Mouse (Mus musculus) forebrain, postnatal 0 days (tissue): ENCODE measurements around the gene Mrpl46. TPM values are rescaled to one million over a fixed set of nuclear protein-coding genes. Genes with fewer than 3 reads are reported as not detected.

Source experiments
- ATAC-seq: fragments of 200-750 bp; cut with Nextera tagmentation; 2 replicates; pipeline ENCODE4 v1.8.0; 2017; ENCODE audit warnings: mild to moderate bottlenecking, moderate library complexity
- DNase-seq: peaks from one replicate; pipeline ENCODE4 v3.0.0-alpha.2; 2015
- H3K27ac ChIP-seq: fragments of 300-500 bp; sonication (generic); 2 replicates; pipeline ENCODE4 v1.5.1; 2014; ENCODE audit warnings: low read depth, mild to moderate bottlenecking, antibody characterized with exemption, low read length, moderate library complexity, mixed read lengths
- H3K27me3 ChIP-seq: fragments of 300-500 bp; sonication (generic); 2 replicates; pipeline ENCODE4 v1.6.1; 2014; ENCODE audit warnings: mild to moderate bottlenecking, low read length, mixed read lengths; ENCODE audit not compliant: insufficient read depth
- H3K36me3 ChIP-seq: fragments of 300-500 bp; sonication (generic); 2 replicates; pipeline ENCODE4 v1.6.1; 2014; ENCODE audit warnings: mild to moderate bottlenecking, moderate library complexity; ENCODE audit not compliant: insufficient read depth
- H3K4me1 ChIP-seq: fragments of 300-500 bp; sonication (generic); 2 replicates; pipeline ENCODE4 v1.6.1; 2014; ENCODE audit warnings: antibody characterized with exemption; ENCODE audit not compliant: insufficient read depth
- H3K4me2 ChIP-seq: fragments of 300-500 bp; sonication (generic); 2 replicates; pipeline ENCODE4 v1.6.1; 2014; ENCODE audit warnings: low read depth, mild to moderate bottlenecking, moderate library complexity
- H3K4me3 ChIP-seq: fragments of 300-500 bp; sonication (generic); 2 replicates; pipeline ENCODE4 v1.5.1; 2014; ENCODE audit warnings: low read depth, low read length, mixed read lengths
- H3K9ac ChIP-seq: fragments of 300-500 bp; sonication (generic); 2 replicates; pipeline ENCODE4 v1.6.1; 2014; ENCODE audit warnings: mild to moderate bottlenecking
- H3K9me3 ChIP-seq: fragments of 300-500 bp; sonication (generic); 2 replicates; pipeline ENCODE4 v1.6.1; 2016; ENCODE audit warnings: low read length
- CTCF ChIP-seq: sonication (generic); IDR thresholded peaks from 2 replicates; pipeline ENCODE4 v1.5.1; 2016; ENCODE audit warnings: antibody characterized with exemption, control low read depth, low read depth
- WGBS: fragments of 180-500 bp; shearing (Covaris S2); extraction: QIAGEN DNeasy Blood & Tissue Kit; methylation state at CpG from one replicate; pipeline ENCODE4 v1.1.7; 2014; 5-methylcytosine and 5-hydroxymethylcytosine counted together
- polyA plus RNA-seq: library from polyadenylated mRNA; unstranded; fragments of >200 nt; fragmentation: Nextera tagmentation; extraction: Ambion mirVana; gene quantifications from 2 replicates; pipeline ENCODE4 v1.2.1, GENCODE M21; 2015
- total RNA-seq: library from RNA; depleted of rRNA; stranded (reverse); fragments of >200 nt; gene quantifications from 2 replicates; pipeline ENCODE4 v1.2.3, GENCODE M21; 2014

Gene Mrpl46
- total and polyA plus RNA-seq, 2 experiments from 2014 or later = 33.2 to 63.9 TPM

DNA sequence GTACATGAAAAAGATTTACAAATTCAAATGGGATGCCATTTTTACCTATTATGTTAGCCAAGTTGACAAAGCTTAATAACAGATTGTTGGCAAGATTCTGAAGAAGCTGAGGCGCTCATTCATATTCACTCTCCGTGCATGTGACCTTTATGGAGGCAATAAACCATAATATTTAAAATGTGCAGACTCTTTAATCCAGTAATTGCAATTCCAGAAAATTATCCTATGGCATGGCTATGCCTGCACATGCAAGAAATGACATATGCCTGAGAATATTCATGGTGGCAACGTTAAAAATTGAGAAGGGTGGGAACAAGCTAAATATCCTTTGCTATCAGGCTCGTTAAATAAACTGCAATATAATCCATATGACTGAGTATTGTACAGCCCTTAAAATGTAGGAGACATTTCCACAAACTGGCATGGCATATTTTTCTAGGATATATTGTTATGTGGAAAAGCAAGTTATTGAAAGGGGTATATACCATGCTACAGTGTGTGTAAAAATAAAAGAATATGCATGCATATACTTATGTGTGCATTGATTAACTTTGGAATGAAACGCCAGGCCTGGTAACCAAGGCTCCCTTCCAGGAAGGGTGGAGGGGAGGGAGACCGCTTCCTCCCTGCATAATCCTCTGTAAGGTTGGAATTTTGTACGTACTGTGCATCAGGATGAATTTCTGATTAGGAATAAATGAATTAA is 29.4 kb downstream of the Mrpl46 start:
- Histone ChIP-seq H3K9me3 (no peaks in the 10 kb centered on the region), H3K4me3 (no peak overlapping the region), H3K36me3 (no peaks in the 10 kb centered on the region), H3K4me1 (0 out of 2 replicates have a peak, but pooled peaks cover 5% of the 10 kb centered on the region), H3K9ac (no peak overlapping the region), H3K27me3 (no peaks in the 10 kb centered on the region), H3K4me2 (no peak overlapping the region), H3K27ac (peak overlapping the region; percentile 71)
- DNase-seq = peak; percentile 60
- ATAC-seq = peak; percentile 82
- 37% methylated on average over 7 of the region's 7 CpGs for WGBS
- no peak for TF ChIP-seq CTCF

DNA sequence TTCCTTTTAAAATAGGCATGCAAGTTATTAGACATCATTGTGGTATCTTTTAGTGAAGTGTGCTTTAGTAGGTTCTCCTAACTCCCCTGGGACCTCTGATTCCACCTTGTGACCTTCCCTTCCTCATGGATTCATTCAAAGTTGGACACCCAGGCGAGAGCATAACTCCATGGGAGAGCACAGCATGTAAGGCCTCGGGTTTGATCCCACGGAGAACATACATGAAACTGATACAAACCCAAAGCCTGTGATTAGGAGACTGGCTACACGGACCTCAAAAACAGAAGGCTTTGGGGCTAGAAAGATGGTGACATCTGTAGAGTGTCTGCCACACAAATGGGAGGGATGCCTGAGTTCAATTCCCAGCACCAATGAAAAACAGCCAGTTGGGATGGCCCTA is 30.4 kb downstream of the Mrpl46 start:
- Histone ChIP-seq H3K9me3 (no peaks in the 10 kb centered on the region), H3K4me1 (0 out of 2 replicates have a peak, but pooled peaks cover 5% of the 10 kb centered on the region), H3K4me3 (no peak overlapping the region), H3K36me3 (no peaks in the 10 kb centered on the region), H3K4me2 (no peak overlapping the region), H3K27me3 (no peaks in the 10 kb centered on the region), H3K9ac (no peak overlapping the region), H3K27ac (no peak overlapping the region)
- WGBS = 91% methylated on average over 4 of the region's 4 CpGs
- no peak for TF ChIP-seq CTCF
- ATAC-seq (no peak), DNase-seq (no peak)

DNA sequence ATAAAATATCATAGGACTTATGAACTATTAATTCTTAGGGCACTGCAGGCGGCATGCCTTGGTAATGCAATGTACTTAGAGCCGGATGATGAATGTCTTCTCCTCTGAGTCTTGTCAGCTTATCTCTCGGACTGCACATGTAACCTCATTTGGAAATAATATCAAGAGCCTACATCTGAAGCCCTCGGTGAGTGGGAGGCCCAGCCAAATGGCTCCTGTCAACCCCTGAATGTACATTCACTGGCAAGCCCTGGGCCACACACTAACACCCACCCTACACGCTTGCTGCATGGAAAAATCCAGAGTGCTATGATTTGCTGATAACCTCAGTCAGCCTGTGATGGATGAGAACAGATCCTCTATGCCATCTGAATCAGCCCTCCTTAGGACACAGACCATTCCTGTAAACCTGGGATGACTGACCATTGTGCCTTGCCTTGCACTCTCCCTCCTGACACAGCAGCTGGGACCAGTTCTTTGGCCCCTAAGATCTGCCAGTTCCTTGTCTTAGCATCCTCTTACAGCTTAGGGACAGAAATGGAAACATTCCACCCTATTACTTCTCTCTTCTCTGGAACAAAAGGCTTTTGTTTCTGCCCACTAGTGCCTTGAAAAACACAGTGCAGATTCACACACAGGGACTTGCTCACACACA is 39.5 kb downstream of the Mrpl46 start:
- H3K9ac ChIP-seq = no peak overlapping the region

DNA sequence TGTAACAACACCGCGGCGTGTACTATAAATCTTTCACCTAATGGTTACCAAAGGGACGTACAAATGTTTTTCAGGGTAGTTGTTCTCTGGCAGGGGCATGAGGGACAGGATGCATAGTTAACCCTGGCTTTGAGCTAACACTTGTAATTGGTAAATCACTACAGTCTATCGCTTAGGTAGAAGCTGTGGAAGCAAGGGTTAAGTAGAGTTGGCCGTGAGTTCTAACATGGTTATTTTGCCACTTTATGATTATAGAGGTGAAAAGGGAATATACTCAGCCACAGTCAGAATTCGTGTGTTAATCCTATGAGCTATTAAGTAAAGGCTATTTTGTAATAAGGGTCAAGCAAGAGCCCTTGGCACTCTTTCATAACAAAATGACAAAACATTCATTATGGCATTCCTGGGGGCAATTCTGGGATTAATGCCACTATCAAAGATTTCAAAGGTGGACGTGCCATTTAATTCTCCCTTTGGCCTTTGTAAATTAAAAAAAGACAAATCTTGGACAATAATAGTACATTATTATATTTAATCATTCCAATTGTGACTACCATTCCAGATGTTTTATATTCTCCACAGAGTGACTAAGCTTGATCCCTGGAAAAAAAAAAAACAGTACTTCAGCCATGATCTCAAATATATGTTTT is 43.9 kb downstream of the Mrpl46 start:
- DNase-seq = no peak
- no peaks in the 10 kb centered on the region for H3K9me3 ChIP-seq
- no peak overlapping the region for H3K27ac ChIP-seq
- no peak overlapping the region for H3K4me2 ChIP-seq
- no peak overlapping the region for H3K4me3 ChIP-seq
- H3K36me3 ChIP-seq = no peaks in the 10 kb centered on the region
- no peak for TF ChIP-seq CTCF
- no peak for ATAC-seq
- 78% methylated on average over 8 of the region's 8 CpGs for WGBS
- H3K27me3 ChIP-seq = no peaks in the 10 kb centered on the region
- no peaks in the 10 kb centered on the region for H3K4me1 ChIP-seq
- no peak overlapping the region for H3K9ac ChIP-seq

More for the DNA sequence above, 39.5 kb downstream of the Mrpl46 start:
- Histone ChIP-seq H3K4me3 (no peak overlapping the region), H3K9me3 (no peaks in the 10 kb centered on the region), H3K36me3 (no peaks in the 10 kb centered on the region), H3K27me3 (no peaks in the 10 kb centered on the region), H3K4me1 (no peaks in the 10 kb centered on the region), H3K4me2 (no peak overlapping the region), H3K27ac (no peak overlapping the region)
- no peak for TF ChIP-seq CTCF
- WGBS = 84% methylated on average over 5 of the region's 5 CpGs
- DNase-seq (no peak), ATAC-seq (no peak)

DNA sequence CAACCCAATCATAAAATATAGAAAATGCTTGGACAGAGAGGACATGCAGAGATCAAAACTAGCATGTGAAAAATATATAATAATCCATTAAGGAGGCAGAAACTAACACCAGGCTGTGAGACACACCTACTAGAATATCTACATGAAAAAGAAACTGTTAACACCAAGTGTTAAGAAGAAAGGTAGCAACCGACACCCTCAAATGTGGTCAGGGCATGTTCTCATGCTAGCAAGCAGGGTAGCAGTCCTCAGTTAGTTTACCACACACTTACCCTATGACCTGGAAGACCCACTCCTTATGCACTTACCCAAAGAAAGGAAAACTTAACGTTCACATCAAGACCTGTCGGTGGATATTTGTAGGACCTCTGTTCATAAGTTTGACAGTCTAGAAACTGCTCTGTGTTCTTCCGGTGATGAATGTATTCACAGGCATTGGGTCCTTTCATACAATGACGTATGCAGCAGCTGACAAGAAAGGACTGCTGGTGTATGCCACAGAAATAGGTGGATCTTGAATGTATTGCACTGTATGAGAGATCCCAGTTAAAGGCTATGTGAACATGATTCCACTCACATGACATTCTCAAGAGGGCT is 45.6 kb downstream of the Mrpl46 start, which contains the start of gene Ntrk3:
Ntrk3 (minus strand) TSS at position 399 of the 597 bp plus-strand sequence.
- H3K4me1 ChIP-seq = no peaks in the 10 kb centered on the region
- 85% methylated on average over 5 of the region's 5 CpGs for WGBS
- H3K36me3 ChIP-seq = no peaks in the 10 kb centered on the region
- no peak for ATAC-seq
- no peak within 1 kb of the TSS for H3K4me2 ChIP-seq
- H3K9me3 ChIP-seq = no peaks in the 10 kb centered on the region
- H3K27me3 ChIP-seq = no peaks in the 10 kb centered on the region
- H3K27ac ChIP-seq = no peak within 1 kb of the TSS
- no peak for TF ChIP-seq CTCF
- no peak within 1 kb of the TSS for H3K9ac ChIP-seq
- H3K4me3 ChIP-seq = no peak within 1 kb of the TSS
- no peak for DNase-seq

DNA sequence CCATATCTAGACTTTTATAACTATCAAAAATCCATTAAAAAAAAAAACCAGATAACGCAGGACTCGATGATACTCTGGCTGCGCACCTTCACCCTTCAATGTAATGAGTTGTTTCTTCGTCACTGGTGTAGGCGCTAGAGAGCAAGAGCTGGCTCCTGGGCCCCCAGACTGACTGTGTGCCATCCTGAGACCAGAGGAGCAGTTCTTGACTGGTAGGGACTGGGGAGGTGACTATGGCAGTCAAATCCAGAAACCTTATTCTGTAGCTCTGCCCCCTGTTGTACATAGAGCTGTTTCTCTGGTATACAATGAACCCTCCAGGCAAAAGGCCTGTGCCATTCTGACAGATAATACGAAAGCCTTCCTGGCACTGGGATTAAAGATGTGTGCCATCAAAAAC is 46.1 kb downstream of the Mrpl46 start:
- TF ChIP-seq CTCF = no peak
- H3K4me1 ChIP-seq = no peaks in the 10 kb centered on the region
- H3K4me3 ChIP-seq = no peak overlapping the region
- DNase-seq (no peak), ATAC-seq (no peak)
- no peaks in the 10 kb centered on the region for H3K27me3 ChIP-seq
- 93% methylated on average over 6 of the region's 6 CpGs for WGBS
- H3K36me3 ChIP-seq = no peaks in the 10 kb centered on the region
- H3K9me3 ChIP-seq = no peaks in the 10 kb centered on the region
- H3K9ac ChIP-seq = no peak overlapping the region
- H3K27ac ChIP-seq = no peak overlapping the region
- no peak overlapping the region for H3K4me2 ChIP-seq
